Mouse (Mus musculus): Measurements from ENCODE around the gene Upk1b.
A peak's percentile ranks its signal among the peaks of the same experiment; 100 is the strongest.
"Not testable (repeated sequence)": the region's sequence is repeated elsewhere in the genome, so short reads cannot be mapped to it uniquely, and the experiment has no call there.

Gene Upk1b

GRCm38 (mm10) chr16:38800091-38800490 lies at the start of gene Upk1b:
TSS of gene Upk1b (minus strand) at chr16:38800328.
- H3K36me3 ChIP-seq (ENCODE audit: insufficient read depth, low read length) = no peaks in the 10 kb centered on the region
- H3K9me3 ChIP-seq (ENCODE audit: low read length) = no peaks in the 10 kb centered on the region
- H3K4me3 ChIP-seq (replicated peaks; ENCODE audit: low read length) = no peak within 1 kb of the TSS
- peaks cover 19% of the 10 kb centered on the region for H3K4me1 ChIP-seq (replicated peaks; ENCODE audit: low read depth, low read length)
- TF ChIP-seq CTCF (conservative IDR thresholded peaks at IDR 0.05; ENCODE audit: low read length) (no peak), POU5F1 (IDR thresholded peaks at IDR 0.05; ENCODE audit: borderline replicate concordance, low read length) (no peak), NANOG (IDR thresholded peaks at IDR 0.05; ENCODE audit: borderline replicate concordance, low read length) (no peak)
- no peaks in the 10 kb centered on the region for H3K27me3 ChIP-seq (ENCODE audit: insufficient read depth, low read length)

GRCm38 (mm10) chr16:38828649-38829048 lies 28.5 kb upstream of the Upk1b start, which contains the start of gene 4930435E12Rik:
TSS of gene 4930435E12Rik (minus strand) at chr16:38828749.
- H3K4me1 ChIP-seq (replicated peaks; ENCODE audit: low read depth, low read length) = no peaks in the 10 kb centered on the region
- no peaks in the 10 kb centered on the region for H3K27me3 ChIP-seq (ENCODE audit: insufficient read depth, low read length)
- H3K9me3 ChIP-seq (ENCODE audit: low read length) = peaks cover 35% of the 10 kb centered on the region
- 0 out of 2 replicates have a peak, but pooled peaks cover 6% of the 10 kb centered on the region for H3K36me3 ChIP-seq (ENCODE audit: insufficient read depth, low read length)
- H3K4me3 ChIP-seq (replicated peaks; ENCODE audit: low read length) = no peak within 1 kb of the TSS
- TF ChIP-seq CTCF (conservative IDR thresholded peaks at IDR 0.05; ENCODE audit: low read length) (no peak), POU5F1 (IDR thresholded peaks at IDR 0.05; ENCODE audit: borderline replicate concordance, low read length) (no peak), NANOG (IDR thresholded peaks at IDR 0.05; ENCODE audit: borderline replicate concordance, low read length) (no peak)

- Histone ChIP-seq H3K9me3 (ENCODE audit: low read length) (peaks cover 8% of the 10 kb centered on the region; the same call in 1 of the 2 replicates), H3K4me3 (replicated peaks; ENCODE audit: low read length) (no peak overlapping the region), H3K36me3 (ENCODE audit: insufficient read depth, low read length) (no peaks in the 10 kb centered on the region), H3K27me3 (ENCODE audit: insufficient read depth, low read length) (no peaks in the 10 kb centered on the region), H3K4me1 (replicated peaks; ENCODE audit: low read depth, low read length) (no peaks in the 10 kb centered on the region; the same call in 1 of the 2 replicates)
- TF ChIP-seq POU5F1 (IDR thresholded peaks at IDR 0.05; ENCODE audit: borderline replicate concordance, low read length) (no peak), CTCF (conservative IDR thresholded peaks at IDR 0.05; ENCODE audit: low read length) (peak; percentile 76)
These were observed 12.4 kb upstream of the Upk1b start for GRCm38 (mm10) chr16:38812521-38812920.

- no peaks in the 10 kb centered on the region for H3K36me3 ChIP-seq (ENCODE audit: insufficient read depth, low read length)
- H3K4me1 ChIP-seq (replicated peaks; ENCODE audit: low read depth, low read length) = no peaks in the 10 kb centered on the region; the same call in 1 of the 2 replicates
- TF ChIP-seq POU5F1 (IDR thresholded peaks at IDR 0.05; ENCODE audit: borderline replicate concordance, low read length) (no peak), NANOG (IDR thresholded peaks at IDR 0.05; ENCODE audit: borderline replicate concordance, low read length) (no peak), CTCF (conservative IDR thresholded peaks at IDR 0.05; ENCODE audit: low read length) (no peak)
- H3K27me3 ChIP-seq (ENCODE audit: insufficient read depth, low read length) = no peaks in the 10 kb centered on the region
- peaks cover 8% of the 10 kb centered on the region; the same call in 1 of the 2 replicates for H3K9me3 ChIP-seq (ENCODE audit: low read length)
- no peak overlapping the region for H3K4me3 ChIP-seq (replicated peaks; ENCODE audit: low read length)
These were observed 10.1 kb upstream of the Upk1b start for GRCm38 (mm10) chr16:38810196-38810595.

GRCm38 (mm10) chr16:38807796-38808195 lies 7.7 kb upstream of the Upk1b start:
- not testable (repeated sequence) for H3K27me3 ChIP-seq (ENCODE audit: insufficient read depth, low read length); H3K9me3 ChIP-seq (ENCODE audit: low read length); H3K4me1 ChIP-seq (replicated peaks; ENCODE audit: low read depth, low read length); H3K4me3 ChIP-seq (replicated peaks; ENCODE audit: low read length); H3K36me3 ChIP-seq (ENCODE audit: insufficient read depth, low read length)

GRCm38 (mm10) chr16:38798957-38799450 lies 1.1 kb downstream of the Upk1b start:
- Histone ChIP-seq H3K27me3 (ENCODE audit: insufficient read depth, low read length) (no peaks in the 10 kb centered on the region), H3K4me3 (replicated peaks; ENCODE audit: low read length) (no peak overlapping the region), H3K9me3 (ENCODE audit: low read length) (no peaks in the 10 kb centered on the region), H3K4me1 (replicated peaks; ENCODE audit: low read depth, low read length) (peaks cover 19% of the 10 kb centered on the region), H3K36me3 (ENCODE audit: insufficient read depth, low read length) (no peaks in the 10 kb centered on the region)
- TF ChIP-seq CTCF (conservative IDR thresholded peaks at IDR 0.05; ENCODE audit: low read length) (no peak), POU5F1 (IDR thresholded peaks at IDR 0.05; ENCODE audit: borderline replicate concordance, low read length) (no peak), NANOG (IDR thresholded peaks at IDR 0.05; ENCODE audit: borderline replicate concordance, low read length) (no peak)

- TF ChIP-seq NANOG (IDR thresholded peaks at IDR 0.05; ENCODE audit: borderline replicate concordance, low read length) = no peak
- no peak for TF ChIP-seq POU5F1 (IDR thresholded peaks at IDR 0.05; ENCODE audit: borderline replicate concordance, low read length)
- no peak for TF ChIP-seq CTCF (conservative IDR thresholded peaks at IDR 0.05; ENCODE audit: low read length)
- Histone ChIP-seq H3K27me3 (ENCODE audit: insufficient read depth, low read length) (no peaks in the 10 kb centered on the region), H3K36me3 (ENCODE audit: insufficient read depth, low read length) (no peaks in the 10 kb centered on the region), H3K9me3 (ENCODE audit: low read length) (0 out of 2 replicates have a peak, but pooled peaks cover 3% of the 10 kb centered on the region), H3K4me1 (replicated peaks; ENCODE audit: low read depth, low read length) (peaks cover 6% of the 10 kb centered on the region), H3K4me3 (replicated peaks; ENCODE audit: low read length) (no peak overlapping the region)
These were observed 7.0 kb downstream of the Upk1b start for GRCm38 (mm10) chr16:38793120-38793519.

- Histone ChIP-seq H3K36me3 (ENCODE audit: insufficient read depth, low read length) (no peaks in the 10 kb centered on the region), H3K27me3 (ENCODE audit: insufficient read depth, low read length) (no peaks in the 10 kb centered on the region), H3K9me3 (ENCODE audit: low read length) (0 out of 2 replicates have a peak, but pooled peaks cover 3% of the 10 kb centered on the region), H3K4me1 (replicated peaks; ENCODE audit: low read depth, low read length) (no peaks in the 10 kb centered on the region), H3K4me3 (replicated peaks; ENCODE audit: low read length) (no peak overlapping the region)
- TF ChIP-seq NANOG (IDR thresholded peaks at IDR 0.05; ENCODE audit: borderline replicate concordance, low read length) (no peak), CTCF (conservative IDR thresholded peaks at IDR 0.05; ENCODE audit: low read length) (no peak)
These were observed 10.2 kb downstream of the Upk1b start for GRCm38 (mm10) chr16:38789966-38790365.

- no peaks in the 10 kb centered on the region for H3K36me3 ChIP-seq (ENCODE audit: insufficient read depth, low read length)
- TF ChIP-seq CTCF (conservative IDR thresholded peaks at IDR 0.05; ENCODE audit: low read length) = no peak
- no peak for TF ChIP-seq NANOG (IDR thresholded peaks at IDR 0.05; ENCODE audit: borderline replicate concordance, low read length)
- no peak for TF ChIP-seq POU5F1 (IDR thresholded peaks at IDR 0.05; ENCODE audit: borderline replicate concordance, low read length)
- no peaks in the 10 kb centered on the region; the same call in 1 of the 2 replicates for H3K4me1 ChIP-seq (replicated peaks; ENCODE audit: low read depth, low read length)
- no peak overlapping the region for H3K4me3 ChIP-seq (replicated peaks; ENCODE audit: low read length)
- H3K9me3 ChIP-seq (ENCODE audit: low read length) = 0 out of 2 replicates have a peak, but pooled peaks cover 3% of the 10 kb centered on the region
- H3K27me3 ChIP-seq (ENCODE audit: insufficient read depth, low read length) = no peaks in the 10 kb centered on the region
These were observed 11.1 kb downstream of the Upk1b start for GRCm38 (mm10) chr16:38789016-38789415.

Data from E14TG2a.4 (cell line).